Mouse (Mus musculus) left cerebral cortex, postnatal 25 days (tissue): Measurements from ENCODE around the gene Ybx2. TPM values are rescaled to one million over a fixed set of nuclear protein-coding genes. Genes with fewer than 3 reads are reported as not detected.
"Not testable (repeated sequence)": the region's sequence is repeated elsewhere in the genome, so short reads cannot be mapped to it uniquely, and the experiment has no call there.

Source experiments
- DNase-seq, 2 experiments: peaks; one replicate each; pipeline ENCODE4 v3.0.0; 2022; ENCODE audit warnings: low spot score in 2 of 2, mixed read lengths in 1 of 2
- intact Hi-C: fragments of 180-260 bp; cut with DNase I; formaldehyde crosslinking; loops from one replicate; pipeline ENCODE4 v1.15.1; 2025
- total RNA-seq, 2 experiments: library from RNA; stranded (reverse); gene quantifications; 2 replicates each; pipeline ENCODE4 v1.2.3; 2021

Ybx2 gene
- total RNA-seq, 2 experiments from 2014 or later = 6.1 to 10.7 TPM

GRCm38 (mm10) chr11:69930176-69930575, 5.4 kb upstream of the Ybx2 start:
- intact Hi-C loops = loop anchor here (5.0 kb wide), 1 partner anchor 282 kb away; the partner anchor contains the start of gene Slc16a11
- DNase-seq = not testable (repeated sequence)

GRCm38 (mm10) chr11:69930967-69931537, 4.5 kb upstream of the Ybx2 start:
- DNase-seq = no peak
- intact Hi-C loops = loop anchor here (5.0 kb wide), 1 partner anchor 281 kb away; the partner anchor contains the start of gene Slc16a11

DNA sequence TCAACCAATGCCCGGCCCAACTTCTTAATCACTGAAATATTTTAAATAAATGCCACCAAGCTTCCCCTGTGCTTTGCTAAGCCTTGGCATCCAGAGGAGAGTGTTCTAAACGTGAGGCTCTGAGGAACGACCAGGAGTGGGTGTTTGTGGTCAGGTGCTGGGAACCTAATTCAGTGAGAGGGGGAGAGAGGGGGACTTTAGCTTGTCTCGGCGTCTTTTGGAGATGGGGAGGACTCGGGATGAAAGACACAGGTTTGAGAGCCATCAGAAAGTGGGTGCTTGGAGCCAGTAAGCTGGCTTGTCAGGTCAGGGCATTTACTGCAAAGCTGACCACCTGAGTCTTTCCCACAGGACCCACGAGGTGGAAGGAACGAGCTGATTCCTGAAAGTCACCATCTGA, 3.8 kb upstream of the Ybx2 start:
- intact Hi-C loops = loop anchor here (5.0 kb wide), 1 partner anchor 281 kb away; the partner anchor contains the start of gene Slc16a11
- no peak for DNase-seq

DNA sequence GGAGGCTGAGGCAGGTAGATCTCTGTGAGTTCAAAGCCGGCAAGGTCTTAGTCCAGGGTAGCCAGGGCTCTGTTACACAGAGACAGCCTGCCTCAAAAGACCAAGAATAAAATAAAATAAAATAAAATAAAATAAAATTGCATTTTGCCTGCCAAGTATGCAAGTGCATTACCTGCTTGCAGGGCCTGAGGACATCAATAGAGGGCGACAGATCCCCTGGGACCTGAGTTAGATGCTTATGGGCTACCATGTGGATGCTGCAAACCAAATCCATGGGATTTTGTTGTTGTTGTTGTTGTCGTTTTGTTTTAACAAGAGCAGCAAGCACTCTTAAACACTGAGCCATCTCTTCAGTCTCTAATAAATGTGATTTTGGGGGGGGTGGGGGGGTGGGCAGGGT, 3.3 kb upstream of the Ybx2 start:
- DNase-seq = no peak
- intact Hi-C loops = loop anchor here (5.0 kb wide), 1 partner anchor 280 kb away; the partner anchor contains the start of gene Slc16a11

DNA sequence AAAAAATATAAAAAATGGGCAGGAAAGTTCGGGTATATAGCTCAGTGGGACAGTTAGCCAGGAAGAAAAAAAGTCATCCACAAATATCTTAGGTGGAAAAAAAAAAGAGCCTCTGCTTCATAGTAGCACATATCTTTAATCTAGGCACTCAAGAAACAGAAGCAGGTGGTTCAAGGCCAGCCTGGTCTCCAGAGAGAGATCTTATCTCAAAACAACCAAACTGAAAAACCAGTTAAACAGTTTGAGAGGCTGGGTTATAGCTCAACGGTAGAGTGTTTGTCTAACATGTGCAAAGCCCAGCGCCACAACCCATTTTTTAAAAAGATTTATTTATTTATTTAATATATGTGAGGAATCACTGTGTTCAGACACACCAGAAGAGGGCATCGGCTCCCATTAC, 2.5 kb upstream of the Ybx2 start:
- intact Hi-C loops = loop anchor here (5.0 kb wide), 1 partner anchor 279 kb away; the partner anchor contains the start of gene Slc16a11

DNA sequence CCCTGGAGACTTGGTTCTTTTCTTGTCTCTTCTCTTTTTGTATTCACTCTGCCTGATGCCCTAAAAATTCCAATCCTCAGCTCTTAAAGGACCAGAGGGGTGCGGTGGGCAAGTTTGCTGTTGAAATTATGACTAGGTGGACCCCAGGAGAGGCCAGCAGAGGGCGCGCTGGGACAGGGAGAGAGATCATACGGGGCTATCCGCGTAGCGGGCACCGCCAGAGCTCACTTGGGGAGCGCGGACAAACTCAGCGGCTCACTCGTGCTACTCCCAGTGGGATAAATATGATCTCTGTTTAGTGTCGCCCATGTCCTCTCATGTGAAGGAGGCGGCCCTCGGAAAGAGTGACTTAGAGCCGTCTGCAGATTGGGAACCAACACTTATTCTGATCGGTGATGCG, 1.4 kb upstream of the Ybx2 start:
- peak; percentile 77 to 87 for DNase-seq
- intact Hi-C loops = loop anchor here (1.0 to 5.0 kb wide), 3 partner anchors 14 to 278 kb away; partner anchors contain the start of genes Ctdnep1, Slc16a11 and Slc2a4

More for the DNA sequence above, 2.5 kb upstream of the Ybx2 start:
- DNase-seq = no peak

DNA sequence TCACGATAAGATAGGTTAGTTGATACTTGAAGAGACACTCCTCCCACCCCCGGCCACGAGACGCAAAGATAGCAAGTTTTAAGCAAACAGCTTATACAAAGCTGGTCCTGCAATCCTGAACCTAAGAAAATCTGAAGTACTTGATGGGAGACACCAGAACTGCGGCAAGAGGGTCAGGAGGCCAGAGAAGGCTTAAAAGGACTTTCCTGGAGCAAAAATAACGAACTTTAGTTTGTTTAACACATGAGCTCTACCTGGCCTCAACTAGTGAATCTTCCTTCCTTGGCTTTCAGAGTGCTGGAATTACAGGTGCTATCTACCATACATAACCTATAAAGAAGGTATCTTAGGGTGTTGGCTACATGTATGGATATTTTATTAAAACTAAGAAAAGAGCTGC, 915 bp upstream of the Ybx2 start:
- intact Hi-C loops = loop anchor here (1.0 to 5.0 kb wide), 3 partner anchors 14 to 278 kb away; partner anchors contain the start of genes Ctdnep1, Slc16a11 and Slc2a4
- no peak for DNase-seq

GRCm38 (mm10) chr11:69936156-69936555, 560 bp downstream of the Ybx2 start:
- intact Hi-C loops = no loop called here
- no peak for DNase-seq

GRCm38 (mm10) chr11:69936714-69937347, 1.2 kb downstream of the Ybx2 start:
- DNase-seq = no peak
- intact Hi-C loops = no loop called here

DNA sequence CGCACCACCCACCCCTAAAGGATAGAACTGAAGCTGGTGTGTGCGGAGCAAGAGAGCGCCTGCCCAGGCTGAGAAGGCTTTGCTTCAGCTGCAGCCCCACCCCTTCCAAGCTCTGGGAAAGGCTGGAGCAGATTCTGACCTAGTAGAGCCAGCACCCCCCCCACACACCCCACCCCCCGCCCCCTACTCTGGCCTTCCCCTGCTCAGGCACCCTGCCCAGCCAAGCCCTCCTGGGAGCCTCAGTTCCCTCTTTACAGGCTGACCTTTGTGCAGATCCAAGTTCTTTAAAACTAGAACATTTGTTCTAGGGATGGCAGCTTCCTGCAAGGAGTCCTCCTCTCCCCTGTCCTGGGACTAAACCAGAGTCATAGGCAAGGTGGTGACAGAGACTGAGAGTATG, 1.8 kb downstream of the Ybx2 start:
- peak in 1 of 2 experiments; percentile 5 for DNase-seq
- intact Hi-C loops = no loop called here

- DNase-seq = no peak
- intact Hi-C loops = no loop called here
Measured at GRCm38 (mm10) chr11:69937834-69938233, 2.2 kb downstream of the Ybx2 start.

DNA sequence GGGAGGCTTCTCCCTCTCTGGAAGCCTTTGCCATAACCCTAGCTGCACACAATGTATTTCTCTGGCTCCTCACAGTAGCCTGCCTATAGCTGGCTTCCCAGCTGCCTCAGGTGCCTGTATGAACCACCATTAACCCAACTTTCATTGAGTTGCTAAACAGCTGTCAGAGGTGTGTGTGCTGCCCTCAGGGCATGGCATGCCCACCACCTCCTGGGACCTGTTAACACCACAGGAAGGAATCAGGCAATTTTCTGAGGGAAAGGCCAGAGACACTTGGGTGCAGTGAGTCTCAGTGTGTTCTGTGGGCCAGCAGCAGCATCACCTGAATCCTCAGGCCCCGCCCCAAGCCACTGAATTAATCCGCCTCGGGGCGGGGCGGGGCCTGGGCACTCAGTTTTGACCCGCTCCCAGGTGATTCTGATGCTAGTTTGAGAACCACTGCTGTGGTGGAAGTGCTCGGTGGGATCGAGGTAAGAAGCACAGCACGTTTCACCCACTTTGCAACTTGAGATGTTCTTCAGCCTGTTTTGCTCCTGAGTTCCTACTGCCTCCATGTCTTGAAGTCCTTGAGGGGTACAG, 2.9 kb downstream of the Ybx2 start:
- intact Hi-C loops = no loop called here
- no peak for DNase-seq

- intact Hi-C loops = no loop called here
- DNase-seq = no peak
Measured at GRCm38 (mm10) chr11:69939181-69939580, 3.6 kb downstream of the Ybx2 start.

GRCm38 (mm10) chr11:69939731-69940130, 4.1 kb downstream of the Ybx2 start:
- DNase-seq = no peak
- intact Hi-C loops = no loop called here

- DNase-seq = no peak
- intact Hi-C loops = no loop called here
Measured at GRCm38 (mm10) chr11:69940962-69941361, 5.4 kb downstream of the Ybx2 start.

DNA sequence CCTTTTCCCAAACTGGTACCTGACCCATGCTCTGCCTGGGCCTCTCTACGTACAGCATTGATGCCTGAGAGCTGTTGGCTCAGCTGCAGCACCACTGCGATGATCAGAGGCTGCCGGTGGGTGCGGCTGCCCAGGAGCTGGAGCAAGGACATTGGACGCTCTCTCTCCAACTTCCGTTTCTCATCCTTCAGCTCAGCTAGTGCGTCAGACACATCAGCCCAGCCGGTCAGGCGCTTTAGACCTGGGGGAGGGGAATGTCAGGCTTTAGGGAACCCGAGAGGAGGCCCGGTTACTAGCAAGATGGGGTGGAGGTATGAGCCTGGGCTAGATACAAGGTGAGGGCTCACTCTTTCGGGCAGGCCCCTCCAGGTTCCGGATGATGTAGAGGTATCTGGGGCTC, 9.6 kb downstream of the Ybx2 start:
- DNase-seq = no peak
- intact Hi-C loops = no loop called here

DNA sequence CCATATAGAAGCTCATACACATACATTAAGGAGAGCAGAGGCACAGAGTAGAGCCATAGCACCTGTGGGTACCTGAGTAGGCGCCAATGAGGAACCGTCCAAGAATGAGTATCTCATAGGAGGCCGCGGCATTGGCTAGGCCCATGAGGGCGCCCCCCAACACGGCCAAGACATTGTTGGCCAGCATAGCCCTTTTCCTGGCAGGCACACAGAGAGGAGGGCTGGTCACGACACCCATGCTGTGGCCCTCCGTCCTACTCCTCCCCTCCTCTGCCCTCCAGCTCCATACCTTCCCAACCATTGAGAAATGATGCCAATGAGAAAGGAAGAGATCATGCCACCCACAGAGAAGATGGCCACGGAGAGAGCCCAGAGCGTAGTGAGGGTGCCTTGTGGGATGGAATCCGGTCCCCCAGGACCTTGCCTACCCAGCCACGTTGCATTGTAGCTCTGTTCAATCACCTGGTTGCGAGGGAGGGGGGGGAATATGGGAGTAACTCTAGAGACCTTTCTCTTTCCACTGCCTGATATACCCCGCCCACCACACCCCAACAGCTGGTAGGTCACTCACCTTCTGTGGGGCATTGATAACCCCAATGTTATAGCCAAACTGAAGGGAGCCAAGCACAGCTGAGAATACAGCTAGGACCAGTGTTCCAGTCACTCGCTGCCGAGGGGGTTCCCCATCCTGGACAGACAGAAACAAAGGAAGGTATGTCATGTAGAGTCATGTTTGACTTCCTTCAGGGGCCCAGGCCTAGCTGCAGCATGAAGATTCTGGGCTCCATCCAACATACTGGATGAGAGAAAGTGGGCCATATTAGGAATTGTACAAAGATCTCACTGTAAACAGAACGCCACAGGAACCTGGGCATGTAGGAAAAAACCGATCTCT, 10.6 kb downstream of the Ybx2 start:
- intact Hi-C loops = no loop called here
- no peak for DNase-seq

- intact Hi-C loops = loop anchor here (1.0 kb wide), 1 partner anchor 13 kb away; no protein-coding TSS in a partner anchor
- no peak for DNase-seq
Measured at GRCm38 (mm10) chr11:69947337-69948065, 11.9 kb downstream of the Ybx2 start.
